35 mouse cellular contexts compared by ENCODE assay signal in the genomic region with DNA sequence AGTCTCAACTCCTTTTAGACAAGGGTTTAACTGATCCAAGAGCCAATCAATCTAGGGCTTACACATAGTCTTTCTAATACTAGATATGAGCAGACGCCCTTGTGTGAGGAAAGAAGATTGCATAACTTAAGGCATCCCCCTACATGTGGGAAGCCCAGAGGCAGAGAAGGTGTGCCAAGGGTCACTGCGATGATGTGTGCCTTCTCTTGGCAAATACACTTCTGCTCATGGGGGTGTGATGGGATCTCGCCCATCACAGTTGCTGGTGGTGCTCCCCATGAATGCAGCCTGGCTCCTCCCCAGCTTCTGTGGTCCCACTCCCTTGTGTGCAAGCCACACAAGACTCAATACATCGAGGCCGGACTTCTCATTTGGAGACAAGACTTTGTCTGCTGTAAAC.
"Had no signal": no experiment of that assay in that cellular context is flagged by ENCODE, and none has a peak within 500 bp of the region (broad histone marks: within the 10 kb centered on the region; RNA-seq: fewer than 3 reads in every experiment).

No protein-coding gene starts in this region.

- DNase-seq: heart, postnatal 10 days; heart, postnatal 36 days; heart, postnatal 4 days; kidney, adult 11 months; kidney, adult 18-20 months; kidney, adult 2 months; kidney, adult 8-10 months; kidney, adult 9 months; kidney, postnatal 10 days; kidney, postnatal 14 days; kidney, postnatal 25 days; kidney, postnatal 36 days; kidney, postnatal 4 days; layer of hippocampus, adult 9-11 months; layer of hippocampus, postnatal 36 days had no signal

- H3K4me2 ChIP-seq: heart, embryonic 11.5 days; heart, embryonic 12.5 days; heart, embryonic 13.5 days; heart, embryonic 15.5 days; hindbrain, embryonic 12.5 days; hindbrain, embryonic 13.5 days; hindbrain, embryonic 14.5 days; hindbrain, embryonic 15.5 days; intestine, embryonic 15.5 days; kidney, embryonic 15.5 days had no signal

- H3K9me3 ChIP-seq: heart, embryonic 10.5 days; heart, embryonic 12.5 days; heart, embryonic 13.5 days; heart, embryonic 15.5 days; hindbrain, embryonic 10.5 days; hindbrain, embryonic 12.5 days; hindbrain, embryonic 13.5 days; hindbrain, embryonic 15.5 days; intestine, embryonic 15.5 days; kidney, embryonic 15.5 days had no signal

- ATAC-seq: hindbrain, embryonic 16.5 days; hindbrain, postnatal 0 days; inflammation-experienced regulatory T-cells, adult 6 months; intestine, embryonic 15.5 days; intestine, embryonic 16.5 days; intestine, postnatal 0 days had no signal

- H3K4me3 ChIP-seq: heart, embryonic 10.5 days; heart, embryonic 12.5 days; heart, embryonic 13.5 days; heart, embryonic 15.5 days; hindbrain, embryonic 10.5 days; hindbrain, embryonic 12.5 days; hindbrain, embryonic 13.5 days; hindbrain, embryonic 15.5 days; intestine, embryonic 15.5 days; kidney, embryonic 15.5 days; layer of hippocampus, adult 2 months; left cerebral cortex, adult 2 months had no signal

- H3K9ac ChIP-seq: heart, embryonic 12.5 days; heart, embryonic 13.5 days; heart, embryonic 15.5 days; hindbrain, embryonic 12.5 days; hindbrain, embryonic 13.5 days; hindbrain, embryonic 14.5 days; hindbrain, embryonic 15.5 days; intestine, embryonic 15.5 days; kidney, embryonic 15.5 days had no signal

- H3K36me3 ChIP-seq: hindbrain, embryonic 10.5 days; hindbrain, embryonic 12.5 days; hindbrain, embryonic 13.5 days; hindbrain, embryonic 15.5 days; intestine, embryonic 15.5 days; kidney, embryonic 15.5 days had no signal

- H3K27me3 ChIP-seq: heart, embryonic 12.5 days; heart, embryonic 13.5 days; heart, embryonic 15.5 days; hindbrain, embryonic 12.5 days; intestine, embryonic 15.5 days; kidney, embryonic 15.5 days had no signal

- H3K27ac ChIP-seq: heart, embryonic 13.5 days; hindbrain, embryonic 10.5 days; hindbrain, embryonic 12.5 days; hindbrain, embryonic 13.5 days; hindbrain, embryonic 14.5 days; hindbrain, embryonic 15.5 days; hindbrain, postnatal 0 days; intestine, embryonic 15.5 days; kidney, embryonic 15.5 days; kidney, postnatal 0 days; layer of hippocampus, adult 2 months; left cerebral cortex, adult 2 months had no signal
